Comparison of ENCODE assay signal across 15 mouse cellular contexts in genomic region chr8:120260677-120261076, GRCm38 (mm10). TPM values are rescaled to one million over a fixed set of nuclear protein-coding genes. Genes with fewer than 3 reads are reported as not detected.
DNase-seq lines count a peak whose midpoint lies in the region; ATAC-seq lines count a peak whose summit lies in the region.
"Had no signal": no experiment of that assay in that cellular context is flagged by ENCODE, and none has a peak within 500 bp of the region (broad histone marks: within the 10 kb centered on the region; RNA-seq: fewer than 3 reads in every experiment).

No protein-coding gene starts in this region.

- no peaks in the 10 kb centered on the region for H3K9me3 ChIP-seq in hindbrain, embryonic 10.5 days
- H3K9me3 ChIP-seq in hindbrain, embryonic 13.5 days, result no peaks in the 10 kb centered on the region
- H3K9me3 ChIP-seq in lung, embryonic 16.5 days (ENCODE audit: control insufficient read depth, low read length), result no peaks in the 10 kb centered on the region
- H3K9me3 ChIP-seq in neural tube, embryonic 13.5 days, result no peaks in the 10 kb centered on the region

- H3K4me1 ChIP-seq in hindbrain, embryonic 10.5 days (replicated peaks), result peaks cover 87% of the 10 kb centered on the region
- H3K4me1 ChIP-seq in hindbrain, embryonic 13.5 days (replicated peaks), result peaks cover 53% of the 10 kb centered on the region
- peaks cover 61% of the 10 kb centered on the region for H3K4me1 ChIP-seq in lung, embryonic 16.5 days (replicated peaks; ENCODE audit: control insufficient read depth, insufficient read depth, low read length)
- peaks cover 65% of the 10 kb centered on the region for H3K4me1 ChIP-seq in neural tube, embryonic 13.5 days (replicated peaks)

- H3K36me3 ChIP-seq in hindbrain, embryonic 10.5 days, result no peaks in the 10 kb centered on the region
- no peaks in the 10 kb centered on the region for H3K36me3 ChIP-seq in hindbrain, embryonic 13.5 days
- no peaks in the 10 kb centered on the region for H3K36me3 ChIP-seq in lung, embryonic 16.5 days (ENCODE audit: control insufficient read depth, insufficient read depth, low read length)
- no peaks in the 10 kb centered on the region for H3K36me3 ChIP-seq in neural tube, embryonic 13.5 days

- H3K4me3 ChIP-seq in hindbrain, embryonic 10.5 days, result no peak overlapping the region
- no peak overlapping the region for H3K4me3 ChIP-seq in hindbrain, embryonic 13.5 days
- H3K4me3 ChIP-seq in lung, embryonic 16.5 days (ENCODE audit: low read length), result no peak overlapping the region
- no peak overlapping the region for H3K4me3 ChIP-seq in neural tube, embryonic 13.5 days

- no peak for ATAC-seq in hindbrain, embryonic 13.5 days (ENCODE audit: low FRiP score)
- ATAC-seq in lung, embryonic 16.5 days (ENCODE audit: low read depth), result no peak
- no peak for ATAC-seq in neural tube, embryonic 13.5 days (ENCODE audit: low read depth)
- ATAC-seq in granulocyte monocyte progenitor cell, adult 5-6 weeks (replicated peaks; ENCODE audit: poor library complexity, severe bottlenecking), result no peak
- ATAC-seq: activated CD4-positive, CD25-positive, alpha-beta regulatory T cell, adult 4 months; forebrain, embryonic 16.5 days had no signal

- DNase-seq in hindbrain, embryonic 10.5 days (ENCODE audit: low spot score), result no peak
- no peak for DNase-seq in lung, postnatal 14 days
- peak; percentile 39 for DNase-seq in gastrocnemius, postnatal 25 days
- no peak for DNase-seq in ovary, adult 18-20 months (ENCODE audit: low spot score)
- DNase-seq: cerebellum, adult 9-11 months; heart, adult 18-20 months; heart, postnatal 36 days; layer of hippocampus, postnatal 36 days; liver had no signal

- no peak overlapping the region for H3K9ac ChIP-seq in hindbrain, embryonic 13.5 days
- H3K9ac ChIP-seq in lung, embryonic 16.5 days (ENCODE audit: low read length), result 0 out of 2 replicates have a peak overlapping the region, but pooled peaks have one; percentile 5
- H3K9ac ChIP-seq in neural tube, embryonic 13.5 days, result no peak overlapping the region

- H3K4me2 ChIP-seq in hindbrain, embryonic 13.5 days, result no peak overlapping the region
- H3K4me2 ChIP-seq in lung, embryonic 16.5 days (ENCODE audit: low read depth, low read length), result peak overlapping the region; percentile 28
- H3K4me2 ChIP-seq in neural tube, embryonic 13.5 days, result no peak overlapping the region

- peaks cover 15% of the 10 kb centered on the region; the same call in 1 of the 2 replicates for H3K27me3 ChIP-seq in hindbrain, embryonic 10.5 days (ENCODE audit: insufficient read depth, poor library complexity, severe bottlenecking)
- peaks cover 16% of the 10 kb centered on the region; the same call in 1 of the 2 replicates for H3K27me3 ChIP-seq in hindbrain, embryonic 13.5 days
- H3K27me3 ChIP-seq in lung, embryonic 16.5 days (ENCODE audit: control insufficient read depth, insufficient read depth, low read depth, low read length), result no peaks in the 10 kb centered on the region
- no peaks in the 10 kb centered on the region for H3K27me3 ChIP-seq in neural tube, embryonic 13.5 days

- H3K27ac ChIP-seq in hindbrain, embryonic 10.5 days, result peak overlapping the region; percentile 81
- H3K27ac ChIP-seq in hindbrain, embryonic 13.5 days, result no peak overlapping the region
- peak overlapping the region; percentile 28 for H3K27ac ChIP-seq in lung, embryonic 16.5 days (ENCODE audit: low read length)
- H3K27ac ChIP-seq in neural tube, embryonic 13.5 days (replicated peaks), result 0 out of 2 replicates have a peak overlapping the region, but pooled peaks have one; percentile 18

- WGBS in hindbrain, embryonic 10.5 days, result 77% methylated on average over 5 of the region's 5 CpGs
- WGBS in hindbrain, embryonic 13.5 days, result 83% methylated on average over 5 of the region's 5 CpGs
- 77% methylated on average over 5 of the region's 5 CpGs for WGBS in lung, embryonic 16.5 days
- 77% methylated on average over 5 of the region's 5 CpGs for WGBS in neural tube, embryonic 13.5 days

RNA-seq across cellular contexts. Expression of gene Gse1, which starts 32.4 kb away (rescaled TPM):
- 14.3 and 22.9 TPM in 2 replicates for polyA plus RNA-seq in hindbrain, embryonic 10.5 days (2016; fragmentation: Nextera tagmentation; extraction: Ambion mirVana)
- 21.3 and 22.1 TPM in 2 replicates for polyA plus RNA-seq in hindbrain, embryonic 13.5 days (2015; fragmentation: Nextera tagmentation; extraction: Ambion mirVana)
- 10.2 and 10.9 TPM in 2 replicates for polyA plus RNA-seq in lung, embryonic 16.5 days (2015; fragmentation: Nextera tagmentation; extraction: Ambion mirVana)
- 10 to 100 TPM; 23.1 to 27.1 TPM for total RNA-seq in gastrocnemius, postnatal 25 days (2021)
- 17.0 and 17.1 TPM in 2 replicates for polyA plus RNA-seq in neural tube, embryonic 13.5 days (2015; fragmentation: Nextera tagmentation; extraction: Ambion mirVana)
- total RNA-seq in granulocyte monocyte progenitor cell, adult 5-6 weeks (2014; fragmentation: Nextera tagmentation), result 32.7 and 40.9 TPM in 2 replicates
- total RNA-seq in granulocyte monocyte progenitor cell, adult 5-6 weeks (2017), result 6.9 and 8.4 TPM in 2 replicates
